Mouse (Mus musculus): ENCODE measurements around the gene Ppp1r3g.

The Ppp1r3g gene

GRCm38 (mm10) chr13:35994067-35994466 lies 35.4 kb downstream of the Ppp1r3g start:
- no peak for DNase-seq (ENCODE audit: extremely low read depth, low read depth)

- no peak for DNase-seq (ENCODE audit: extremely low read depth, low read depth)
Observed at GRCm38 (mm10) chr13:35995231-35995630, 36.6 kb downstream of the Ppp1r3g start.

GRCm38 (mm10) chr13:35995696-35996426 lies 37.2 kb downstream of the Ppp1r3g start:
- DNase-seq (ENCODE audit: extremely low read depth, low read depth): no peak

GRCm38 (mm10) chr13:35997606-35998005 lies 39.0 kb downstream of the Ppp1r3g start:
- DNase-seq (ENCODE audit: extremely low read depth, low read depth): no peak

GRCm38 (mm10) chr13:36000798-36001197 lies 42.2 kb downstream of the Ppp1r3g start:
- DNase-seq (ENCODE audit: extremely low read depth, low read depth): no peak

- DNase-seq (ENCODE audit: extremely low read depth, low read depth): no peak
Observed at GRCm38 (mm10) chr13:36009981-36010380, 51.3 kb downstream of the Ppp1r3g start.

- DNase-seq (ENCODE audit: extremely low read depth, low read depth): no peak
Observed at GRCm38 (mm10) chr13:36015636-36016035, 57.0 kb downstream of the Ppp1r3g start.

GRCm38 (mm10) chr13:36018017-36018416 lies 59.4 kb downstream of the Ppp1r3g start:
- DNase-seq (ENCODE audit: extremely low read depth, low read depth): no peak

- peak; percentile 44 for DNase-seq (ENCODE audit: extremely low read depth, low read depth)
Observed at GRCm38 (mm10) chr13:36019309-36020274, 61.0 kb downstream of the Ppp1r3g start.
